Mouse (Mus musculus) telencephalon, adult 2 months (tissue): ENCODE measurements around the gene Tsc1.

ENCODE experiments used
- DNase-seq: peaks from one replicate; pipeline ENCODE4 v3.0.0-alpha.2; 2011; ENCODE audit warnings: low read depth, low spot score

Tsc1 gene

GRCm38 (mm10) chr2:28723912-28724311 lies 82.9 kb downstream of the Tsc1 start:
- DNase-seq: no peak

DNA sequence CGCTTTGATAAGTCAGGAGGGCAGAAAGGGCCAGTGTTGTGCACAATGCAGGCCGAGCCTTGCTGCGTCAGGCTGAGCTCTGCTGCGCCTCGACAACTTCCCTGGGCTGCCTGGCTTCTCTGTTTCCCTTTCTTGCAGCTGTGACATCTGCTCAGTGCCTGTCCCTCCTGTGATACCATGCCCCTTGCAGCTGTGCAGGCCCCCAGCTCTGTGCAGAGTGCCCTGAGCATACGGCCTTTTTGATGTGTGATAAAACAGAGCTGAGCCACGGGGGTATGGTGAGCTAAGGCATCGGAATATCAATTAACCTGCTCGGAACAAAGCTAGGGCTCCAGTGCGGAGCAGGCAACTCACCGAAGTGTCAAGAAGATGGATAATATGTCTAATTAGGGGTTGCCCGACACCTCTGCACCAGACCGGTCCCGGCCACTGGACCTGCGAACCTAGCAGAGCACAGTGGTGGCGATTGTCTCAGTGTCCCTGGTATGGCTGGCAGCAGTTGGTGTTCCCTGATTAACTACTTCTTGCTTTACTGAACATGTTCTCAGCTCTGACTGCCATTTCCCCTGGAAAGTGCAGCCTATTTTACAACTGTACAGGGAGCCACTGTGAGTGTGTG lies 86.9 kb downstream of the Tsc1 start:
- no peak for DNase-seq

GRCm38 (mm10) chr2:28730676-28731075 lies 89.6 kb downstream of the Tsc1 start:
- DNase-seq: no peak

GRCm38 (mm10) chr2:28737112-28737511 lies 96.1 kb downstream of the Tsc1 start:
- DNase-seq: no peak

GRCm38 (mm10) chr2:28740159-28740558 lies 99.1 kb downstream of the Tsc1 start:
- no peak for DNase-seq
